Mouse (Mus musculus) liver, embryonic 13.5 days (tissue): ENCODE results near the gene Mgat1. TPM values are rescaled to one million over a fixed set of nuclear protein-coding genes. Genes with fewer than 3 reads are reported as not detected.

Experiments
- ATAC-seq: fragments of 200-750 bp; cut with Nextera tagmentation; 2 replicates; pipeline ENCODE4 v1.8.0; 2017; ENCODE audit warnings: low read depth, mild to moderate bottlenecking, moderate number of reproducible peaks, moderate library complexity
- DNase-seq: peaks from one replicate; pipeline ENCODE4 v3.0.0; 2022
- H3K27ac ChIP-seq: fragments of 300-500 bp; sonication (generic); 2 replicates; pipeline ENCODE4 v1.5.1; 2015; ENCODE audit warnings: moderate library complexity, mild to moderate bottlenecking, inconsistent platforms
- H3K27me3 ChIP-seq: fragments of 300-500 bp; sonication (generic); 2 replicates; pipeline ENCODE4 v1.6.1; 2015; ENCODE audit warnings: mild to moderate bottlenecking, inconsistent platforms
- H3K36me3 ChIP-seq: fragments of 300-500 bp; sonication (generic); 2 replicates; pipeline ENCODE4 v1.6.1; 2015; ENCODE audit warnings: mild to moderate bottlenecking, inconsistent platforms
- H3K4me1 ChIP-seq: fragments of 300-500 bp; sonication (generic); replicated peaks from 2 replicates; pipeline ENCODE4 v1.6.1; 2015; ENCODE audit warnings: inconsistent platforms
- H3K4me2 ChIP-seq: fragments of 300-500 bp; sonication (generic); 2 replicates; pipeline ENCODE4 v1.6.1; 2015; ENCODE audit warnings: inconsistent platforms, mild to moderate bottlenecking, moderate library complexity
- H3K4me3 ChIP-seq: fragments of 300-500 bp; sonication (generic); replicated peaks from 2 replicates; pipeline ENCODE4 v1.5.1; 2015; ENCODE audit warnings: mild to moderate bottlenecking, inconsistent platforms
- H3K9ac ChIP-seq: fragments of 300-500 bp; sonication (generic); 2 replicates; pipeline ENCODE4 v1.6.1; 2015; ENCODE audit warnings: mild to moderate bottlenecking, inconsistent platforms
- H3K9me3 ChIP-seq: fragments of 300-500 bp; sonication (generic); replicated peaks from 2 replicates; pipeline ENCODE4 v1.6.1; 2016; ENCODE audit warnings: inconsistent platforms
- whole genome bisulfite sequencing: fragments of 180-500 bp; shearing (Covaris S2); methylation state at CpG from one replicate; pipeline ENCODE4 v1.1.7; 2015; ENCODE audit not compliant: insufficient replicate concordance; 5-methylcytosine and 5-hydroxymethylcytosine counted together
- polyA plus RNA-seq: library from polyadenylated mRNA; unstranded; fragments of >200 nt; fragmentation: Nextera tagmentation; extraction: Ambion mirVana; gene quantifications from 2 replicates; pipeline ENCODE4 v1.2.1, GENCODE M21; 2015

Mgat1 gene
- polyA plus RNA-seq, 1 experiment from 2014 or later, result 32.6 TPM

DNA sequence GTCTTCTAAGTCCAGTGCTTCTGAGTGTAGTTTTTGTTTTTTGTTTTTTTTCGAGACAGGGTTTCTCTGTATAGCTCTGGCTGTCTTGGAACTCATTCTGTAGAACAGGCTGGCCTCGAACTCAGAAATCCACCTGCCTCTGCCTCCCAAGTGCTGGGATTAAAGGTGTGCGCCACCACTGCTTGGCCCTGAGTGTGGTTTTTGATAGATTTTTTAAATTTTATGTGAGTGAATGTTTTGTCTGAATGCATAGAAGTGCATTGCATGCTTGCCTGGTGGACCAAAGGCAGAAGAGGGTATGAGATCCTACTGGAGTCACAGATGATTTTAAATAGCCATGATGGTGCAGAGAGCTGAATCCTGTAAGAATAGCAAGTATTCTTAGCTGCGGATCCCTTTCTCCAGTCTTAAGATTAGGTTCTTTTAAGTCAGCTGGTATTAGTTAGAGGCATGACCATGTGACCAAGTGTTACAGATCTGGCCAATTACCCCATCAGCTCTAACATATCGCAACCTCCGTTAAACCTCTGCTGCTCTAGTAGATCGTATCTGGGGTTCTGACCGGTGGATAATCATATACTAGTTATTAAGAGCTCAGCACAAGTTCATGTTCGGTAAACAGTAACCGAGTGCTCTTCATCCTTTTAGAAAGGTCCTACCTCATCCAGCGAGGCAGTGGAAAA, 906 bp upstream of the Mgat1 start:
- Histone ChIP-seq H3K4me3 (peak overlapping the region; percentile 65), H3K27ac (peak overlapping the region; percentile 91), H3K27me3 (no peaks in the 10 kb centered on the region), H3K4me1 (peaks cover 67% of the 10 kb centered on the region), H3K4me2 (peak overlapping the region; percentile 91), H3K36me3 (no peaks in the 10 kb centered on the region), H3K9me3 (no peaks in the 10 kb centered on the region), H3K9ac (peak overlapping the region; percentile 75)
- no peak for DNase-seq
- no peak for ATAC-seq
- 17% methylated on average over 11 of the region's 11 CpGs for WGBS

DNA sequence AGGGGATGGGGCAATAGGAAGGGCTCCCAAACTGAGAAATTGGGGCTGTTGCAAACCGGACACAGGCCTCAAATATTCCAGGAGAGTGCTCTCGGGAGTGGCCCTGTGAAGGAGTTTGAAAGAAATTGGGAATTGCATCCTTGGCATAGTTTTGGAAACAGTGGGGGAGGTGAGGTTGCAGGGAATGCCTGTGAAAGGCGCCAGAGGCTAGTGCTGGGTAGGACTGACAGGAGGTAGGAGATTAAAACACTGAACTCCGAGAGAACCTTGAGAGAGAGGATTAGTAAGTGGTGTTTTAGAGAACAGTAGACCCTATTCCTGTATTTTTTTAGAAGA, 572 bp downstream of the Mgat1 start:
- H3K9me3 ChIP-seq, result no peaks in the 10 kb centered on the region
- H3K36me3 ChIP-seq, result no peaks in the 10 kb centered on the region
- peak overlapping the region; percentile 91 for H3K27ac ChIP-seq
- H3K4me1 ChIP-seq, result peaks cover 81% of the 10 kb centered on the region
- no peaks in the 10 kb centered on the region for H3K27me3 ChIP-seq
- 3% methylated on average over 4 of the region's 4 CpGs for WGBS
- peak overlapping the region; percentile 75 for H3K9ac ChIP-seq
- peak overlapping the region; percentile 91 for H3K4me2 ChIP-seq
- ATAC-seq (no peak), DNase-seq (no peak)
- H3K4me3 ChIP-seq, result peak overlapping the region; percentile 65

DNA sequence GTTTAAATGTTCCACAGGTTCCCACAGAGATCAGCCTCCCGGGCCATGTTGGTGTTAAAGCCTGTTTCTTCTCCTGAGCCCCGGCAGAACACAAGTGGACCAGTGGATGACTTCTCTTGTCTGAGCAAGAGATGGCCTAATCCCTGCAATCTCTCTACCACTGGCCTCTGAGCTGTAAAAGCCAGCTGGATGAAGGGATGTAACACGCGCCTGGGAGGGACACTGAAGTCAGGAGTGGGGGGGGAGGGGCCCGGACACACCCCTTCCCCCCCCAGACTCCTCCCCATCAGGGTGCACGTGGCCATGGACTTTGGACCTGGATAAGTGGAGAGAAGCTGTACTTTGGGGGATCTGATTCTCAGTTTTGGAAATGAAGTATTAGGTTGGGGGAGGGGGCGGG, 1.2 kb downstream of the Mgat1 start:
- Histone ChIP-seq H3K9me3 (no peaks in the 10 kb centered on the region), H3K27me3 (no peaks in the 10 kb centered on the region), H3K4me3 (peak overlapping the region; percentile 65), H3K36me3 (no peaks in the 10 kb centered on the region), H3K4me1 (peaks cover 82% of the 10 kb centered on the region), H3K4me2 (peak overlapping the region; percentile 91), H3K9ac (peak overlapping the region; percentile 27; the same call in 1 of the 2 replicates), H3K27ac (peak overlapping the region; percentile 91)
- no peak for DNase-seq
- no peak for ATAC-seq
- 18% methylated on average over 7 of the region's 7 CpGs for WGBS

DNA sequence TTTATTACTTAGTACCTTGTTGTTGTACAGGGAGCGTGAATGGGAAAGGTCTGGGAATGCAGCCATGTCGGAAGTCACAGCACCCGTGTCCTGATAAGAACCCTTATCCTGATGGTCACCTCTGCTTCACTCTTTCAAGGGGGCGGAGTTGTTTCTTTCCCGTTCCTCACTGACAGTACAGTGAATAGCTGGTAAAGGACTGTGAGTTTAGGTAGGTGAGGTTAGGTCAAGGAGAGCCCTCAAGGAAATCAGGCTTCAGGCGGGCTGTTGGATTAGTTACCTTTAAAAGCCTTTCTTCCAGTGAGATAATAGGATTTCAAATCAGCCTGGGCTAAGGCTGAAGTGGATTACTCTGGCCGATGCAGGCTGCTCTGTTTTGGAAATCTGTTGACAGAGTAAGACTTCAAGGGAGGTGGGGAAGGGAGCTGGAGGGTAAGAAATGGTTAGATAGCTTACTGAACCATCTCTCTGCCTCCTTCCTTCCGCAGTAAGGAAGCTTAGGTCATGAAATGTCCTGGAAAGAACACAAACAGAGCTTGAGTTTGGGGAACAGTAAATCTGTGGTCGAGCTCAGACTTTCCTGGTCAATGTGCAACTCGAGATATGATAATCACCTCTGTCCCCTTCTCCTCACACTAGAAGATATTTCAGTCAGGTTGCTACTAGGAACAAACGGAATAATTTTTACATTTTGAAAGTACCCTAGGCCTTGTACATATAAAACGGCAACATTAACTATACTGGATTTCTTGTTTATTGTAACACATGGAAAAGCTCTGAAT, 1.8 kb downstream of the Mgat1 start:
- DNase-seq, result no peak
- ATAC-seq, result no peak
- Histone ChIP-seq H3K4me2 (peak overlapping the region; percentile 91), H3K4me3 (peak overlapping the region; percentile 65), H3K4me1 (peaks cover 84% of the 10 kb centered on the region), H3K36me3 (no peaks in the 10 kb centered on the region), H3K9ac (peak overlapping the region; percentile 27; the same call in 1 of the 2 replicates), H3K27ac (peak overlapping the region; percentile 91), H3K27me3 (no peaks in the 10 kb centered on the region), H3K9me3 (no peaks in the 10 kb centered on the region)
- WGBS, result 8% methylated on average over 12 of the region's 12 CpGs

DNA sequence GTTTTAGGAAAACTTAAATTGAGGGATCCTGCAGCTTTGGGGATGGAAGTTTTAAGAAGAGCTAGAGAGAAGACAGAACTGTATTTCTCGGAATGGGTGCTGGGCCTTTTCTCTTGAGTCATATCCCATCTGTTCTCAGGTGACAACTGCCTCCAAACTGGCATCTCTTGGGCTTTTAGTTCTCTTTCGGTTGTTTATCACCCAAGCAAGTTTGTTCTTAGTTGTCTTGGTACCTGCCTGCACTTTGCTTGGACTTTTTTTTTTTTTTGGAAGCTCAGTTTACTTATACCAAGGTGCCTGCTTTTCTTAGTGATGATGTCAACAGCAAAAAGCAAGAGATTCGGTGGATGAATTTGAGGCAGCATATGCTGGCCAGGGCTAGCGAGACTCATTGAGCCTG, 2.5 kb downstream of the Mgat1 start:
- Histone ChIP-seq H3K9ac (no peak overlapping the region), H3K4me1 (peaks cover 86% of the 10 kb centered on the region), H3K27me3 (no peaks in the 10 kb centered on the region), H3K4me2 (peak overlapping the region; percentile 91), H3K27ac (peak overlapping the region; percentile 91), H3K9me3 (no peaks in the 10 kb centered on the region), H3K36me3 (no peaks in the 10 kb centered on the region), H3K4me3 (peak overlapping the region; percentile 65)
- no peak for DNase-seq
- ATAC-seq, result no peak
- 73% methylated on average over 4 of the region's 4 CpGs for WGBS

DNA sequence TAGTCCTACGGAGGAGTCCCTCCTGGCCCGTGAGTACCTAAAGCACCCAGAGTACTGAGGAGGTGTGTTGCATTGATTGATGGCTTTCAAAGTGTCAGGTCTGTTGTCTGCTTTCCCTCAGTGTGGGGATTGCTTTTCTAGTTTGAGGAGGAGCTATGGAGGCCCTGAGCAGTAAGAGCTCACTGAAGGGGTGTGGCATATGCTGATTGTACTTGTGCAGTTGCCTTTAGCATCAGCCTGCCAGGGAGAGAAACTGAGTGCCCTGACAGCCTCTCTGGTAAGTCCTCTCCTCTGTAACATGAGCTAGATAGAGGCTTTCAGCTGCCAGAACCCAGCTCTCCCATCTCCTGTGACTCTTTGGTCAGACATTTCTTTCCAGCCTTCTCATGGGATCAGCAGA, 3.3 kb downstream of the Mgat1 start:
- no peaks in the 10 kb centered on the region for H3K27me3 ChIP-seq
- WGBS, result 44% methylated on average over 2 of the region's 2 CpGs
- peaks cover 88% of the 10 kb centered on the region for H3K4me1 ChIP-seq
- H3K4me2 ChIP-seq, result peak overlapping the region; percentile 91
- peak overlapping the region; percentile 65 for H3K4me3 ChIP-seq
- peaks cover 4% of the 10 kb centered on the region; the same call in 1 of the 2 replicates for H3K36me3 ChIP-seq
- no peaks in the 10 kb centered on the region for H3K9me3 ChIP-seq
- H3K27ac ChIP-seq, result peak overlapping the region; percentile 91
- ATAC-seq (no peak), DNase-seq (peak; percentile 19)
- H3K9ac ChIP-seq, result peak overlapping the region; percentile 31

DNA sequence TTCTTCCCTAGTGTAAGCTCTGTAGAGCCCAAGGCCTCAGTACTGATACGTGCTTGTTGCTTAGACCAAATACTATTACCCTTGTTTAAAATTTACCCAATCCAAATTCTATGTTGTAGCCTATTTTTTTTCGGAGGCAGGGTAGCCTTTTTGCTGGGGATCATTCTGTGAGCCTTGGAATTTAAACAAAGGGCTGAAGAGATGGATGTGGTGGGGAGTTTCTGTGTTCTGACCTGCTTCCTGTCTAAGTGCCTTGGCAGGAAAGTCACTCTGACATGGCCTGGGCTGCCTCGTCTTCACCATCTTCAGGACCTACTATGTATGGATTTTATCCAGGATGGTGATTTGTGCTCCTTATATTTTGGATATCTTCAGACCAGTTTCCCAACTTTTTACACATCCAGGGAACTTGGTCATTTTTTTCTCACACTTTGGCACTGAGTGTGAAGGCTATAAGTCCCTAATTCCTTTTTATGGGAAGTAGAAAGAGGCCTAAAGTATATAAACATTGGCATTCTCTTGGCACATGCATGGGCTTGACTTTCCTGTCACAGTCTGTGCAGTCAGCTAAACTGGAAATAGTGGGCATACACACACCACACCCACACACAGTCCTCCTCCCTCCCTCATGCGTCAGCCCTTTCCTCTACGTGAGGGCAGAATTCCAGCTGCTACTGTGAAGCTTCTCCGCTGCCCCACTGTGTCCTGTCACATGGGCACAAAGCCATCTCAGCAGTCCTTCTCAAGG, 4.4 kb downstream of the Mgat1 start:
- peak overlapping the region; percentile 91 for H3K4me2 ChIP-seq
- H3K27ac ChIP-seq, result peak overlapping the region; percentile 92
- DNase-seq (no peak), ATAC-seq (no peak)
- peaks cover 13% of the 10 kb centered on the region for H3K36me3 ChIP-seq
- H3K9ac ChIP-seq, result peak overlapping the region; percentile 31; the same call in 1 of the 2 replicates
- peaks cover 88% of the 10 kb centered on the region for H3K4me1 ChIP-seq
- no peaks in the 10 kb centered on the region for H3K9me3 ChIP-seq
- no peaks in the 10 kb centered on the region for H3K27me3 ChIP-seq
- whole genome bisulfite sequencing, result 62% methylated on average over 6 of the region's 6 CpGs
- no peak overlapping the region for H3K4me3 ChIP-seq

DNA sequence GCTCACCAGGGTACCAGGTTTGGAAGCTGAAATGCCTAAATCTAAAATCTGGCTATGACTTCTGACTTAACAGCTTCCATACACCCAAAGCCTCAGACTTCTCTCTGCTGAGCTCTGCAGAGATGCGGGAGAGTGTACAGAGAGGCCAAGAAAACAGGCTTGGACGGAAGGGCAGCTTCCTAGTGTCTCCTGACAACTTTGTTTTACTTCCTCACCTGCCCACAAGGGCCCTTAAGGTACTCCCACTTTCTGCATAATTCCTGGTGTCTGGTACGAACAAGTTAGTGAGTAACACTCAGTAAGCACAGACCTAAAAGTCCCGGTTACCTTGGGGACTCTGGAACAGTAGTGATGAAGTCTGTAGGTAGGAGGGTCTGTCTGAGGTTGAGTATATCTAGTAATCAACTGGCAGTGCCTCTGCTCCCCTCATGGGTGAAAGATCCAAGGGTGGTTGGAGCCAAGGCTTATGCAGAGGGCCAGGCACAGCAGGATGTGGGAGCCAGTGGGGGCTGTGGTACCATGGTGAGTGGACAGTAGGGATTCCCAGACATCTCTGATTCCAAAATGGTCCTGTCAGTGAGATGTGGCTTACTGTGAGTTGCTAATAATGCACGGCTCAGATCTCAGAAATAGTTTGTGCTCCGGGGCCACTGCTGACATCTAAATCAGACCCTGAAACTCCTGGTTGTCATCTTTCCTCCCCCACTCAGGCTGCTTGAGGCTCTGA, 5.1 kb downstream of the Mgat1 start:
- Histone ChIP-seq H3K4me1 (peaks cover 94% of the 10 kb centered on the region), H3K36me3 (peaks cover 21% of the 10 kb centered on the region), H3K9ac (peak overlapping the region; percentile 93), H3K27ac (peak overlapping the region; percentile 92), H3K9me3 (no peaks in the 10 kb centered on the region), H3K4me2 (peak overlapping the region; percentile 91), H3K4me3 (peak overlapping the region; percentile 84; the same call in 1 of the 2 replicates), H3K27me3 (no peaks in the 10 kb centered on the region)
- no peak for DNase-seq
- ATAC-seq, result no peak
- 50% methylated on average over 6 of the region's 6 CpGs for WGBS

DNA sequence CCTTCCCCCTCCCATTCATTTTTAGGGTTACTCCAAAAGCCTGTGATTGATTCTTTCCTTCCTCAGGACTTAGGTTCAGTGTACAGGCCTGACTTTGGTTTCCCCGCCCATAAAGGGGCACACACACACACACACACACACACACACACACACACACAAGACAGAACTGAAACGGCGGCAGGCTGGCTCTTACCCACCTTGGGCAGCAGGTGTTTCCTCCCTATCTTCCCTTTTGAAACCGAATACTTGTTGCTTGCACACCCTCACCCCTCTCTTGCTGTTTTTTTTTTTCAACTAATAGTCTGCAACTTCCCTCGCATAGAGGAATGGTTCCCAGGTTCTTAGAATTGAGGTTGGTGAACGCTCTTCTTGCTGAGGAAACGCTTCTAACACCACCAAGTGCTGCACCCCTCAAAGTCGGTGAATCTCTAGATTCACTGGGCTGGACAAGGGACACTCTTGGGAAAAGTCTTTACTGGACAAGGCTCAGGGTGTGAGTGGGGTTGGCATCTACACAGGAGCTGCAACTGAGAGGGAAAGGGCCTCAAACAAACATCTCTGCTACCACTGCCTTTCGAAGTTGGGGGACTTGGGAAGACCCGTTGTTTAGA, 5.9 kb downstream of the Mgat1 start:
- Histone ChIP-seq H3K4me2 (peak overlapping the region; percentile 91), H3K36me3 (peaks cover 29% of the 10 kb centered on the region), H3K27me3 (no peaks in the 10 kb centered on the region), H3K27ac (peak overlapping the region; percentile 92), H3K9ac (peak overlapping the region; percentile 93), H3K4me3 (peak overlapping the region; percentile 84), H3K9me3 (no peaks in the 10 kb centered on the region), H3K4me1 (peaks cover 94% of the 10 kb centered on the region)
- ATAC-seq, result peak; percentile 20
- WGBS, result 4% methylated on average over 10 of the region's 10 CpGs
- DNase-seq, result no peak

DNA sequence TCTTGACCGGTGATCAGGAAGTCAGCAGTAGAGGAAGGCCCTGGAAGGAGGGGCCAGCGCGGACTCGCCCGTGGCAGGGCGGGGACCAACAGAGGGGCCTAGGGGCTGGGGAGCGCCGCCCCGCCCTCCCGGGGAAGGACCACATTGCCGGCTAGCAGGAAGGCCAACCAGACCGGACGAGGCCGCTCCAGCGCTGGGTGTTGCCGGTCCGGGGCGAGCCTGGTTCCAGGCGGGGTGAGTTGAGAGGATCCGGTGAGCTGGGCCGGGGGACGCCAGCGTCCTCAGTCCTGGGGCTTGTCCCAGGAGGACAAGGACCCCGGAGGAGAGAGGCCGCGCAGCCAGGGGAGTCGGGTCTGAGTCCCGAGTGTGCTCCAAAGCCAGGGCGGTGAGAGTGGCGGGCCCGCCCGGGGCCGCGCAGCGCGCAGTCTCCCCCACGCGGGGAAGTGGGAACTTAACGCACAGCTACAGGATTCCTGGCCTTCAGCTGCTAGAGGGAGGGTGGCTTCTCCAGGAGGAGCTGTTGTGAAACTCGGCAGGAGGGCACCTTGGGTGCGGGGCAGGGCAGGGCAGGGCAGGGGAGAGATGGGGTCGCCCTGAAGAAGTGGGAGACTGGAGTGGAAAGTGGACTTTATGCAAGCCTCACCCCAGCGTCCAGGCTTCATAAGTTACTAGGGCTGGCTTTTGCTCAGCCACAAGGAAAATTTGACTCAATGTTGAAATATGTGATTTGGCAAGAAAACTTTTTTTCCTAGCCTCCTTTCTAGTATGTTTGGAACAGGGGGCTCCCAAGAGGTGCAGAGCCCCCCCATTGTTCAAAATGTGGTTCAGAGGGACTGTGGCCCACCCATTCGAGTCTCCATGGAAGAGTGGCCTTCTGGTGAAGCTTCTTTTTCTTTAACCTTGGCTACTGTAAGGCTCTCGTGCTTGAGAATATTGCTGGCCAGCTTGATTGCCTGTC, 6.7 kb downstream of the Mgat1 start:
- ATAC-seq, result peak; percentile 96
- H3K4me1 ChIP-seq, result peaks cover 87% of the 10 kb centered on the region
- peak overlapping the region; percentile 84 for H3K4me3 ChIP-seq
- H3K9me3 ChIP-seq, result no peaks in the 10 kb centered on the region
- H3K4me2 ChIP-seq, result peak overlapping the region; percentile 91
- no peaks in the 10 kb centered on the region for H3K27me3 ChIP-seq
- peak overlapping the region; percentile 93 for H3K9ac ChIP-seq
- peak overlapping the region; percentile 92 for H3K27ac ChIP-seq
- WGBS, result 1% methylated on average over 44 of the region's 45 CpGs
- peak; percentile 86 for DNase-seq
- H3K36me3 ChIP-seq, result peaks cover 36% of the 10 kb centered on the region
